Mouse (Mus musculus) kidney, postnatal 36 days (tissue): Measurements from ENCODE around the gene Gstp2.

ENCODE experiments used
- DNase-seq, 2 experiments: peaks; one replicate each; pipeline ENCODE4 v3.0.0; 2021 to 2022; ENCODE audit warnings: mixed read lengths in 2 of 2

Gstp2 gene

GRCm38 (mm10) chr19:4045966-4046865 lies at the start of gene Gstp2:
Gene Gstp2, minus strand, starts transcription at chr19:4046023.
- peak; percentile 89 to 90 for DNase-seq

DNA sequence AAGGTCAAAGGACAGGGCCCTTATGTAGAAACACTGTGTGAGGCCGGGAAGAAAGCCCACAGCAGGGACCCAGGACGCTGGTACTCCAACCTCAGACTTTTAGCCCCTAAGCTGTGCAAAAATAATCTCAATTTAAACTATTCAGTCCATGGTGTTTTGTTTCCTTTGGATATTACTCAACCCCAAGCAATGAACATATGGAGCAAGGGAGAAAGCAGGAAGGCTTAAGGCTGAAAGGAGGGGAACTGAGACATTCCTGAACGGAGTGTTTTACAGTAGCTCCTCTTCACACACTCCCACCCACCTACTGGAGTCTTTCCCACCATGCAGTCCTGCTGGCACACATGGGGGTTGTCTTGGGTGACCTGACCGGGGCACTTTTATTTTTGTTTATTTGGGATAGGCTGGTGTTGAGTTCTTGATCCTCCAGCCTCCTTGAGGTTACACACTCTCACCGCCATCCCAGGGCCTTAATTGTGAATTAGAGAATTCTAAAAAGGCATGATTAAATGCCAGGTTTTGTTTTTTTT lies 49.0 kb upstream of the Gstp2 start:
- DNase-seq, result no peak

- no peak for DNase-seq
These were observed 48.5 kb upstream of the Gstp2 start for GRCm38 (mm10) chr19:4094348-4094747.

GRCm38 (mm10) chr19:4093772-4094171 lies 47.9 kb upstream of the Gstp2 start:
- no peak for DNase-seq

- DNase-seq, result no peak
These were observed 46.9 kb upstream of the Gstp2 start for GRCm38 (mm10) chr19:4092750-4093149.

DNA sequence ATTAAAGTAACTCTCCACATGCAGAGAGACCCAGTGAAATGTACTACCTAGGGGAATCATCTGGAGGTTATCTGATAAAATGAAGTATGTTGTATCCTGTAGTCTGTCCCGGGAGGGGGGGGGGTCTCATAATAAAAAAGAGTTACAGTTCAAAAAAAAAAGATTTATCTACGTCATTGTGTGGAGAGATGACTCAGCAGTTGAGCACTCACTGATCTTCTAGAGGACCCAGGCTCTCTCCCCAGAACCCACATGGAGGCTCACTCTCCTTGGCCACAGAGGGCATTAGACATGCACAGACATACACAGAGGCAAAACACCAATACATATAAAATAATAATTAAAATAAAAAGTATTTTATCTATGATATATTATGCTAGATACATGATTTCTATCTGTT lies 45.6 kb upstream of the Gstp2 start:
- no peak for DNase-seq

- no peak for DNase-seq
These were observed 44.6 kb upstream of the Gstp2 start for GRCm38 (mm10) chr19:4090446-4090845.

DNA sequence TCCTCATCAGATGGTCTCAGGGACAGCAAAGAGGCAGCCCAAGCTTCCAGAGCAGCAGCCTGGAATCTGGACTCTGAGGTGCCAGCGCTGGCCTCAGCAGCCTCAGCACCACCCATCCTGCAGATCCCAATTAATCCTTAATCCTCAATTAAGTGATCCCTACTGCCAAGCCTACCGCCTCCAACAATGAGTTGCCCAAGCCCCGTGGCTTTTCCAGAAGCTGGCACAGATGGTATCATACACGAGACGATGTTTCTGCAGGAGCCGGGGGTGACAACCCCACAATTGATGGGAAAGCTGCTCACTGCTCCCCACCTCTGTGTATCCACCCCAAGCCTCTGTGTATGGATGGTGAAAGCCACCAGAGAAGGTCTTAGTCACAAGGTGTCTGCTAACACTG lies 43.3 kb upstream of the Gstp2 start:
- DNase-seq, result no peak

DNA sequence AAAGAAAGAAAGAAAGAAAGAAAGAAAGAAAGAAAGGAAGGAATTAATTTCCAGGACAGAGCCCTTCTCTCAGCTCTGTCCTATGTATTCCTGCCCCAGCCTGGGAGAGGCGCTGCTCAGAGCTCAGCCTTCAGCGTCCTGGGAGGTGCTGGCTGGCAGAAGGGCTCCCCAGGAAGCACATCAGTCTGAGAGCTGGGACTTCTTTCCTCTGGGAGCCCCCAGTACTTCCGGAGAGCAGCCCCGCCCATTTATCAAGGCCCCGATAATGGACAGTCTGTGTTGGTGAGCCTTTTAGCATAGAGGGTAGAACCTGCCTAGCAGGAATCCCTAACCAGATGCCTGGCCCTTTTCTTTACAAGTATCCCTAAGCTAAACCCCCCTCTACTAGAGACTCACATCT lies 42.3 kb upstream of the Gstp2 start:
- DNase-seq, result no peak

- DNase-seq, result no peak
These were observed 41.3 kb upstream of the Gstp2 start for GRCm38 (mm10) chr19:4087090-4087489.

DNA sequence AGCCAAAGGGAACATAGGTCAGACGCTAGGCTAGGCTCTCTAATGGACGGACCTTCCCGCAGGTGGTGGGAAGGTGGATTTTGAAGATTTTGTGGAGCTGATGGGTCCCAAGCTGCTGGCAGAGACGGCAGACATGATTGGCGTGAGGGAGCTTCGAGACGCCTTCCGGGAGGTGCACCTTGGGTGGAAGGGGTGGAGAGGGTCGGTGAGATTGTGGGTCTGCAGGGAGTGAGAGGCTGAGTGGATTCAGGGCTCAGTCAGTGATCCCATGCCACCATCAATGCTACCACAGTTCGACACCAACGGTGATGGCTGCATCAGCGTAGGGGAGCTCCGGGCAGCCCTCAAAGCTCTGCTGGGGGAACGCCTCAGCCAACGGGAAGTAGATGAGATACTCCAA lies 40.3 kb upstream of the Gstp2 start:
- DNase-seq, result no peak

- peak; percentile 44 to 58 for DNase-seq
These were observed 39.2 kb upstream of the Gstp2 start for GRCm38 (mm10) chr19:4084984-4085383.

DNA sequence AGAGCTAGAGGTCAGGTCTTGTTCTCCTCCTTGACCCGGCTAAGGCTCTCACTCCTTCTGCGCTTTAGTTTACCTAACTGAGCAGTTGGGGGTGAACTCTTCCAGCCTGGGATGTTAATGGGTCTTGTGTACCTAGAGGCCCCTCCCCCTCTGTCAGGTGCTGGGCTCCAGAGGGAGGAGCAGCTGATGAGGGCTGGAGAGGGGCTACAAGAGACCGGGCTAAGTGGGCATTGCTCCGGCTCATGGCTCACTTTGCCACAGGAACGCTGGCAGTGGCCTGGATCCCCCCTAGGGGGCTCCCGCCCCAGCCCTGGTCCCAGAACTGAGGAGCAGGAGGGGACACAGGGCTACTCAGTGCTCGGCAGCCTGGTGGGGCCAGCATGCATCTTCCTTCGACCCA lies 38.0 kb upstream of the Gstp2 start:
- no peak for DNase-seq

DNA sequence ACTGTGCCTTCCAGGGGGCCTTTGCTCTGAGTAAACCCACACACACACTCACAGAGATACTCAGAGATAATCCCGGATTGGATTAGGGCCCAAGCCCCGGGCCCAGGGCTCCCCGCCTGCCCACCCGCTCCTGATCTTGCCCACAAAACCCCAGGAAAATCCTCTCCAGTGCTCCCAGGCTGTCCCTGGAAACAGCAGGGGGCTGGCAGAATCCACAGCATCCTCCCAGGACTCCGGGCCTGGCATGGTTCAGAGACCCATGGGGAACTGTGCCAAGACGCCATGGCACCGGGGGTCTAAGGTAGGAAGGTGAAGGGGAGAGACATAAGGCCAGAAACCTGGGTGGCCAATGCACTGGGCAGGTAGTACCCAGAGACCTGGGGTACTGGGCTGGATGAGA lies 37.5 kb upstream of the Gstp2 start:
- no peak for DNase-seq

GRCm38 (mm10) chr19:4082219-4082965 lies 36.6 kb upstream of the Gstp2 start:
- no peak for DNase-seq

DNA sequence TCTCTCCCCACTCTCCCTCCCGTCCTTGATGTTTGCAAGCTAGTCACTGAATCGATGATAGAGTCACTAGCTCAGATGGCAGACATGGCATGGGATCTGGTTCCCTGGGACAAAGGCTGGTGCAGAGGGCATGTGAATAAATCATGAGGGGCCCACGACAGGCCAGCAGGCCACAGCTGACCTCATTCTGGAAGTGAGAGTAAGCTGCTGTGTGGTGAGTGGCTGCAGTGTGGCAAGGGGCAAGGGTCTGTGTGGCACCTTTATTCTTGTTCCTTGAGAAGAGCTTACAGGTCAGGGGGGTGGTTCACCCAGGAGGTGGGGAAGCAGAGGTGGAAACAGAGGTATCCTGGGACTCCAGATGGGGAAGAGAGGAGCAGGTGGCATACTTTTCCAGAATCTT lies 35.6 kb upstream of the Gstp2 start, which contains the start of gene Cabp2:
TSS of gene Cabp2 (plus strand) at position 185 of the 400 bp plus-strand sequence.
- DNase-seq, result no peak

DNA sequence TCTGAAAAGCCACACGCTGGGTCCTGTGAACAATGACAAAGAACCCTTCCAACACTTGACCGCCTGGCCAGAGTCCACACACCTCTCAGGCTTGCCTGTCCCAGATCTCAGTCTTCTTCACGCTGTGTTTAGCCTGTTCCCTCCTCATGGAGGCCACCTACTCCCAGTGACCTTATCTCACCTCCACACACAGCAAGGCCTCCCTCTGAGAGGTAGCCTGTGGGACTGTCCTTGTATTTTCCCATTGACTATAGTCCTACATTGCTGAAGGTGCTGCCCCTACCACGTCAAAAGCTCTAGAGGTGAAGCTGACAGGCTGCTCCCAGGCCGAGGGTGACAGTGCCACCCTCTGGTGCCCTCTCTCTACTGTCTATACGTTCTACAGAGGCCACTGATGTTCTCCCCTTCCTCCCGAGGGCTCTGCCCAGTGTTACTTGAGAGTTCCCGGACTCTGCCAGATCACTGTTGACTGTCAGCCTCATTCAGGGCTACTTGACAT lies 34.7 kb upstream of the Gstp2 start:
- DNase-seq, result peak in 1 of 2 experiments; percentile 68

DNA sequence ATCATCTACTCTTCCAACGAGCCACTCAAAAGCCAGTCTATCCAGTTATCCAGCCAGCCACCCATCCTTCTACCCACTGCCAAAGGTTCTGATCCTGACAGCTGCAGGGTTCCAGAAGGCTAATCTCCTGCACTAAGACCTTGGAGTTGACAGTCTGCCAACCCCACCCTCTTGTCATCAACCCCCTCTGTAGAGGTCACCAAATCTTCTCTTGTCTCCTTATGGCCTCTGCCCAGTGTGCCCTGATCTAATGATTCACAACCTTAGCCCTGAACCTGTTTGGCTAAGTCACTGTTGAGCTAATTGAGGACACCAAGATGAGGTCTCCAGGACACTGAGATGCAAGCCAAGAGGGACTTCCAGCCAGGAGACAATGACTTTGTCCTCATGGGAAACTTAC lies 33.8 kb upstream of the Gstp2 start:
- DNase-seq, result peak in 1 of 2 experiments; percentile 57

GRCm38 (mm10) chr19:4075531-4075930 lies 29.7 kb upstream of the Gstp2 start:
- peak; percentile 58 to 65 for DNase-seq

GRCm38 (mm10) chr19:4072706-4073424 lies 27.0 kb upstream of the Gstp2 start:
- DNase-seq, result peak; percentile 44 to 48

- DNase-seq, result peak in 1 of 2 experiments; percentile 59
These were observed 25.6 kb upstream of the Gstp2 start for GRCm38 (mm10) chr19:4071406-4071805.

DNA sequence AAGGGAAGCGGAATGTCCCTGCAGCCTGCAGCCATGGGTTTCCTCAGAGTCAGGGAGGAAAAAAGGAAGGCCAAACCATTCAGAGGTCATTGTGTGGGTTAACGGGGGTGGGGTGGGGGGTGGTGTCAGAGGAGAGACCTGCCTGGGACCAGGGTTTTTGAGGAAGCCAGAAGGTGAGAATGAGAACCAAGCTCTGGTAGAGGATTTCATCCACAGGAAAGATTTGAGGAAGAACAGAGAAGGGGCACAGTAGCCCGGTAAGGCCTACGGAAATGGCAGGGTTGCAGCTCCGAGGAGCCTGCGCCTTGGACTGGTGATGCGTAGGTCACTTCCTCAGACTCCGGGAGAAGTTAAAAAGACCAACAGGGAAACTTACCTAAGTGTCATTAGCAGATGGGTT lies 24.9 kb upstream of the Gstp2 start:
- DNase-seq, result no peak

DNA sequence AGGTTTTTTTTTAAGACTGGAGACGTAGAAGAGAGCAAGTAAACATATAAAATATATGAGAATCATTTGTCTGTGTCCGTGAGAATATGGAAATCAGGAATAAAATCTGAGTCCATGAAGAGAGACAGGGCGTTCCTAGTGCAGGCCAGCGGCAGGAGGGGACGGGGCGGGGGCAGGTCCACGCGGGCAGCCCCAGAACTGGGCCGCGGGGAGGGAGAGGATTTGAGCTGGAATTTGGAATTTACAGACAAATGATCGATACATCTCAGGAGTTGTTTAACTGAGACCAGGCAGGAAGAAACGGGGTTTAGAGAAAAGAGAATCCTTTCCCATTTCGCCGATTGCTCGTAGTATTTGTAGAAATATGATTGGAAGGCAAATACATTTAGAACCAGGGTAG lies 24.5 kb upstream of the Gstp2 start:
- peak in 1 of 2 experiments; percentile 54 for DNase-seq
